Mouse (Mus musculus): ENCODE measurements around the gene Os9. TPM values are rescaled to one million over a fixed set of nuclear protein-coding genes. Genes with fewer than 3 reads are reported as not detected.
"Not testable (repeated sequence)": the region's sequence is repeated elsewhere in the genome, so short reads cannot be mapped to it uniquely, and the experiment has no call there.

Gene Os9
- polyA plus RNA-seq, 1 experiment: 117 TPM

GRCm38 (mm10) chr10:127063913-127064870, 56.7 kb downstream of the Os9 start:
- peaks cover 21% of the 10 kb centered on the region for H3K4me1 ChIP-seq (ENCODE audit: control insufficient read depth, insufficient read depth, insufficient read length, low read length)
- WGBS: 7% methylated on average over 37 of the region's 37 CpGs
- H3K27ac ChIP-seq (ENCODE audit: insufficient read depth, low read depth, low read length): peak overlapping the region; percentile 58
- H3K27me3 ChIP-seq (ENCODE audit: control insufficient read depth, insufficient read depth, low read length): peaks cover 7% of the 10 kb centered on the region
- H3K4me3 ChIP-seq (ENCODE audit: low read depth, low read length): peak overlapping the region; percentile 85
- no peak for TF ChIP-seq CTCF (IDR thresholded peaks at IDR 0.05; ENCODE audit: extremely low read depth, insufficient read length, insufficient replicate concordance, low read depth, low read length)
- no peak for TF ChIP-seq POLR2A (IDR thresholded peaks at IDR 0.05; ENCODE audit: low read depth, low read length)
- peaks cover 27% of the 10 kb centered on the region for H3K36me3 ChIP-seq (ENCODE audit: control insufficient read depth, insufficient read depth, low read length)

GRCm38 (mm10) chr10:127063239-127063872, 57.6 kb downstream of the Os9 start, which contains the start of gene Cdk4:
Cdk4 (plus strand) TSS chr10:127063534.
- H3K27me3 ChIP-seq (ENCODE audit: control insufficient read depth, insufficient read depth, low read length): peaks cover 9% of the 10 kb centered on the region
- H3K27ac ChIP-seq (ENCODE audit: insufficient read depth, low read depth, low read length): peak within 1 kb of the TSS; percentile 58
- peaks cover 25% of the 10 kb centered on the region for H3K36me3 ChIP-seq (ENCODE audit: control insufficient read depth, insufficient read depth, low read length)
- peak within 1 kb of the TSS; percentile 85 for H3K4me3 ChIP-seq (ENCODE audit: low read depth, low read length)
- H3K4me1 ChIP-seq (ENCODE audit: control insufficient read depth, insufficient read depth, insufficient read length, low read length): peaks cover 19% of the 10 kb centered on the region
- TF ChIP-seq POLR2A (IDR thresholded peaks at IDR 0.05; ENCODE audit: low read depth, low read length) (peak; percentile 74; the same call in 1 of the 2 replicates), CTCF (IDR thresholded peaks at IDR 0.05; ENCODE audit: extremely low read depth, insufficient read length, insufficient replicate concordance, low read depth, low read length) (no peak)
- under 1% methylated on average over 46 of the region's 46 CpGs for WGBS

- Histone ChIP-seq H3K4me1 (ENCODE audit: control insufficient read depth, insufficient read depth, insufficient read length, low read length) (peaks cover 19% of the 10 kb centered on the region), H3K4me3 (ENCODE audit: low read depth, low read length) (no peak overlapping the region), H3K36me3 (ENCODE audit: control insufficient read depth, insufficient read depth, low read length) (peaks cover 17% of the 10 kb centered on the region), H3K27ac (ENCODE audit: insufficient read depth, low read depth, low read length) (no peak overlapping the region), H3K27me3 (ENCODE audit: control insufficient read depth, insufficient read depth, low read length) (peaks cover 9% of the 10 kb centered on the region)
- WGBS: 66% methylated on average over 5 of the region's 5 CpGs
- TF ChIP-seq POLR2A (IDR thresholded peaks at IDR 0.05; ENCODE audit: low read depth, low read length) (no peak), CTCF (IDR thresholded peaks at IDR 0.05; ENCODE audit: extremely low read depth, insufficient read length, insufficient replicate concordance, low read depth, low read length) (no peak)
Observed at GRCm38 (mm10) chr10:127062503-127062902, 58.4 kb downstream of the Os9 start.

GRCm38 (mm10) chr10:127062101-127062500, 58.8 kb downstream of the Os9 start:
- H3K4me3 ChIP-seq (ENCODE audit: low read depth, low read length); H3K27me3 ChIP-seq (ENCODE audit: control insufficient read depth, insufficient read depth, low read length); H3K27ac ChIP-seq (ENCODE audit: insufficient read depth, low read depth, low read length): not testable (repeated sequence)
- 75% methylated on average over 4 of the region's 4 CpGs for WGBS
- Histone ChIP-seq H3K36me3 (ENCODE audit: control insufficient read depth, insufficient read depth, low read length) (peaks cover 13% of the 10 kb centered on the region), H3K4me1 (ENCODE audit: control insufficient read depth, insufficient read depth, insufficient read length, low read length) (peaks cover 19% of the 10 kb centered on the region)

GRCm38 (mm10) chr10:127061513-127061912, 59.4 kb downstream of the Os9 start:
- Histone ChIP-seq H3K27ac (ENCODE audit: insufficient read depth, low read depth, low read length) (no peak overlapping the region), H3K27me3 (ENCODE audit: control insufficient read depth, insufficient read depth, low read length) (peaks cover 9% of the 10 kb centered on the region), H3K4me3 (ENCODE audit: low read depth, low read length) (no peak overlapping the region), H3K36me3 (ENCODE audit: control insufficient read depth, insufficient read depth, low read length) (peaks cover 8% of the 10 kb centered on the region), H3K4me1 (ENCODE audit: control insufficient read depth, insufficient read depth, insufficient read length, low read length) (peaks cover 15% of the 10 kb centered on the region)
- no peak for TF ChIP-seq POLR2A (IDR thresholded peaks at IDR 0.05; ENCODE audit: low read depth, low read length)
- TF ChIP-seq CTCF (IDR thresholded peaks at IDR 0.05; ENCODE audit: extremely low read depth, insufficient read length, insufficient replicate concordance, low read depth, low read length): no peak
- whole genome bisulfite sequencing: 79% methylated on average over 2 of the region's 2 CpGs

- Histone ChIP-seq H3K36me3 (ENCODE audit: control insufficient read depth, insufficient read depth, low read length) (peaks cover 11% of the 10 kb centered on the region), H3K4me3 (ENCODE audit: low read depth, low read length) (no peak overlapping the region), H3K27me3 (ENCODE audit: control insufficient read depth, insufficient read depth, low read length) (peaks cover 9% of the 10 kb centered on the region), H3K27ac (ENCODE audit: insufficient read depth, low read depth, low read length) (no peak overlapping the region), H3K4me1 (ENCODE audit: control insufficient read depth, insufficient read depth, insufficient read length, low read length) (peaks cover 13% of the 10 kb centered on the region)
- no peak for TF ChIP-seq POLR2A (IDR thresholded peaks at IDR 0.05; ENCODE audit: low read depth, low read length)
- TF ChIP-seq CTCF (IDR thresholded peaks at IDR 0.05; ENCODE audit: extremely low read depth, insufficient read length, insufficient replicate concordance, low read depth, low read length): no peak
- WGBS: 79% methylated on average over 5 of the region's 5 CpGs
Observed at GRCm38 (mm10) chr10:127061085-127061484, 59.8 kb downstream of the Os9 start.
